Comparison of ENCODE assay signal across 9 mouse cellular contexts in the genomic region with DNA sequence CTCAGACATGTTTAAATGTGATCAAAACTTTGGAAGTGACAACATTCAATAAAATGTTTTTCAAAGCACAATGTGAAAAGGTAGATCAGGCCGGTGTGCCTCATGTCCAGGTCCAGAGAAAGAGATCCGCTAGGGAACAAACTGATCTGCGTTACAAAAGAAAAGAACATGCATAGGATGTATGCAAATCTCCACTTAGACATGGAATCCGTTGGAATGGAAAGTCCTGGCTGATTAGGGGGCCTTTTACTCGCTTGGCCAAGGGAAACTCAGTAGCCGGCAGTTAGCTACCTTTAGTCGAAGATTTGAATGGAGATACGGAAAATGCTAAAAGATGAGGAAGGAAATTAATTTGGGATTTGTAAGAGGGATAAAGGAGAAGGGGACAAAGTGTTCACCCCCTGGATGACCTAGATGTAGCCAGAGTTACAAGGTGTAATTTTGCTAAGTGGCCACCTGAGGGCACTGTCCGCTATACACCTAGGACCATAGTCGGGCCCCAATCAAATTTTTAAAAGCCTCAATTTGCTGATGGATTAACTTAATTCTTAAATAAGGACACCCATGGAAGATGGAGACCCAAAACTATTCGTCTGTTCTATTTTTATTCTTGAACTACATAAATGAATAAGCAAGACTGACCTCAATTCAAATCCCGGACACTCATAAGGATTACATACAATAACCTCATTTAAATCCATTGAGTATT.
DNase-seq lines count a peak whose midpoint lies in the region; ATAC-seq and TF ChIP-seq lines count a peak whose summit lies in the region.
"Had no signal": no experiment of that assay in that cellular context is flagged by ENCODE, and none has a peak within 500 bp of the region (broad histone marks: within the 10 kb centered on the region; RNA-seq: fewer than 3 reads in every experiment).

No protein-coding gene starts in this region.

- no peaks in the 10 kb centered on the region for H3K9me3 ChIP-seq in hindbrain, embryonic 11.5 days (ENCODE audit: control insufficient read depth, low read length)
- no peaks in the 10 kb centered on the region for H3K9me3 ChIP-seq in hindbrain, embryonic 10.5 days
- no peaks in the 10 kb centered on the region for H3K9me3 ChIP-seq in midbrain, embryonic 16.5 days (replicated peaks; ENCODE audit: control insufficient read depth, low read length, poor library complexity, severe bottlenecking)
- H3K9me3 ChIP-seq: limb, embryonic 15.5 days had no signal

- H3ac ChIP-seq in C2C12 (ENCODE audit: control insufficient read depth, insufficient read length, low read depth), result no peak overlapping the region

- WGBS in hindbrain, embryonic 11.5 days, result 43% methylated on average over 12 of the region's 12 CpGs
- 40% methylated on average over 12 of the region's 12 CpGs for WGBS in hindbrain, embryonic 10.5 days
- 38% methylated on average over 12 of the region's 12 CpGs for WGBS in midbrain, embryonic 16.5 days

- no peaks in the 10 kb centered on the region for H3K36me3 ChIP-seq in hindbrain, embryonic 11.5 days (ENCODE audit: control insufficient read depth, insufficient read depth, low read length)
- no peaks in the 10 kb centered on the region for H3K36me3 ChIP-seq in hindbrain, embryonic 10.5 days
- no peaks in the 10 kb centered on the region for H3K36me3 ChIP-seq in C2C12 (ENCODE audit: control insufficient read depth, insufficient read depth)
- peaks cover 10% of the 10 kb centered on the region; the same call in 1 of the 2 replicates for H3K36me3 ChIP-seq in midbrain, embryonic 16.5 days (ENCODE audit: control insufficient read depth, insufficient read depth, low read length)
- H3K36me3 ChIP-seq: limb, embryonic 15.5 days had no signal

- H3K9ac ChIP-seq in hindbrain, embryonic 11.5 days (ENCODE audit: low read depth, low read length), result no peak overlapping the region
- H3K9ac ChIP-seq in midbrain, embryonic 16.5 days (ENCODE audit: low read depth, low read length), result no peak overlapping the region
- H3K9ac ChIP-seq: limb, embryonic 15.5 days had no signal

- H3K79me2 ChIP-seq in C2C12 (ENCODE audit: control insufficient read depth, insufficient read depth), result no peaks in the 10 kb centered on the region

- DNase-seq in hindbrain, embryonic 11.5 days (ENCODE audit: low spot score), result peak; percentile 34
- DNase-seq in hindbrain, embryonic 10.5 days (ENCODE audit: low spot score), result no peak
- peak; percentile 15 for DNase-seq in adrenal gland, postnatal 25 days
- no peak for DNase-seq in left cerebral cortex, adult 8-10 months (ENCODE audit: low spot score in 2 of 2)

- H3K27ac ChIP-seq in hindbrain, embryonic 11.5 days (ENCODE audit: low read depth, low read length), result no peak overlapping the region
- H3K27ac ChIP-seq in hindbrain, embryonic 10.5 days, result no peak overlapping the region
- H3K27ac ChIP-seq in midbrain, embryonic 16.5 days (ENCODE audit: low read length), result no peak overlapping the region; the same call in 1 of the 2 replicates

- no peaks in the 10 kb centered on the region for H3K79me3 ChIP-seq in C2C12 (ENCODE audit: low read depth)

- peak; percentile 31 for TF ChIP-seq CTCF in C2C12 (IDR thresholded peaks at IDR 0.05; ENCODE audit: control insufficient read depth, insufficient read depth, insufficient read length)

- H3K4me2 ChIP-seq in hindbrain, embryonic 11.5 days (replicated peaks; ENCODE audit: low read depth, low read length), result no peak overlapping the region
- H3K4me2 ChIP-seq in midbrain, embryonic 16.5 days (ENCODE audit: low read length), result no peak overlapping the region

- ATAC-seq in hindbrain, embryonic 11.5 days (ENCODE audit: low FRiP score), result peak; percentile 68; the same call in 1 of the 2 replicates
- peak; percentile 77; the same call in 1 of the 2 replicates for ATAC-seq in erythroblast, adult 5-6 weeks (replicated peaks; ENCODE audit: low FRiP score, poor library complexity, severe bottlenecking)
- ATAC-seq in midbrain, embryonic 16.5 days, result 0 out of 2 replicates have a peak, but pooled peaks have one; percentile 39
- no peak for ATAC-seq in frontal cortex, adult (ENCODE audit: low TSS enrichment)

- H3K27me3 ChIP-seq in hindbrain, embryonic 11.5 days (ENCODE audit: control insufficient read depth, insufficient read depth, low read length), result no peaks in the 10 kb centered on the region
- no peaks in the 10 kb centered on the region for H3K27me3 ChIP-seq in hindbrain, embryonic 10.5 days (ENCODE audit: insufficient read depth, poor library complexity, severe bottlenecking)
- no peaks in the 10 kb centered on the region for H3K27me3 ChIP-seq in C2C12 (ENCODE audit: control insufficient read depth, insufficient read depth, insufficient read length)
- H3K27me3 ChIP-seq in midbrain, embryonic 16.5 days (ENCODE audit: control insufficient read depth, insufficient read depth, low read depth, low read length), result no peaks in the 10 kb centered on the region
- H3K27me3 ChIP-seq: limb, embryonic 15.5 days had no signal

- no peaks in the 10 kb centered on the region for H3K4me1 ChIP-seq in hindbrain, embryonic 11.5 days (replicated peaks; ENCODE audit: control insufficient read depth, insufficient read depth, low read length)
- H3K4me1 ChIP-seq in hindbrain, embryonic 10.5 days (replicated peaks), result peaks cover 5% of the 10 kb centered on the region; the same call in 1 of the 2 replicates
- H3K4me1 ChIP-seq in midbrain, embryonic 16.5 days (ENCODE audit: control insufficient read depth, insufficient read depth, low read length), result peaks cover 16% of the 10 kb centered on the region
- H3K4me1 ChIP-seq: limb, embryonic 15.5 days had no signal

- no peak overlapping the region for H3K4me3 ChIP-seq in hindbrain, embryonic 11.5 days (ENCODE audit: low read depth, low read length)
- H3K4me3 ChIP-seq in hindbrain, embryonic 10.5 days, result no peak overlapping the region
- no peak overlapping the region for H3K4me3 ChIP-seq in C2C12 (ENCODE audit: insufficient read depth, poor library complexity, severe bottlenecking)
- H3K4me3 ChIP-seq in midbrain, embryonic 16.5 days (ENCODE audit: low read depth, low read length), result no peak overlapping the region

TF ChIP-seq in C2C12, 6 proteins besides CTCF, POLR2A, EP300 and RAD21:
- TF ChIP-seq CEBPB (IDR thresholded peaks at IDR 0.05; ENCODE audit: low read depth), result no peak
- TF ChIP-seq FOSL1 (IDR thresholded peaks at IDR 0.05; ENCODE audit: insufficient read depth, low read length, poor library complexity, severe bottlenecking), result no peak
- no peak for TF ChIP-seq MYOG (IDR thresholded peaks at IDR 0.05; ENCODE audit: control insufficient read depth, extremely low read depth, insufficient read length)
- no peak for TF ChIP-seq MYOD1 (IDR thresholded peaks at IDR 0.05; ENCODE audit: control insufficient read depth, insufficient read length, low read depth)
- no peak for TF ChIP-seq MAX (IDR thresholded peaks at IDR 0.05)
- TF ChIP-seq USF1 (IDR thresholded peaks at IDR 0.05; ENCODE audit: low read depth), result no peak

Comparison
In these comparisons a context has a peak if more than half of its experiments do, and no peak if none do; other contexts are left out.
1. DNase-seq: peak in hindbrain, embryonic 11.5 days (single experiment) and adrenal gland, postnatal 25 days (single experiment); none in hindbrain, embryonic 10.5 days (single experiment) and left cerebral cortex, adult 8-10 months (0 of 2).